In genomic region chr4:129741974-129742231, GRCm38 (mm10) we compare ENCODE assay signal across 8 mouse cellular contexts. TPM values are rescaled to one million over a fixed set of nuclear protein-coding genes. Genes with fewer than 3 reads are reported as not detected.
DNase-seq lines count a peak whose midpoint lies in the region; ATAC-seq lines count a peak whose summit lies in the region.

No protein-coding gene starts in this region.

- ATAC-seq in neural tube, embryonic 11.5 days (ENCODE audit: insufficient read depth, low FRiP score, low TSS enrichment): no peak; the same call in 1 of the 2 replicates
- ATAC-seq in forebrain, embryonic 13.5 days: no peak; the same call in 1 of the 2 replicates
- peak; percentile 31 for ATAC-seq in limb, embryonic 15.5 days (ENCODE audit: insufficient number of reproducible peaks, low FRiP score, low TSS enrichment, low read depth)
- ATAC-seq in stomach, embryonic 14.5 days (ENCODE audit: insufficient number of reproducible peaks, insufficient read depth, low FRiP score, low read depth): no peak
- no peak for ATAC-seq in inflammation-experienced regulatory T-cells, adult 6 months

- H3K4me1 ChIP-seq in neural tube, embryonic 11.5 days (ENCODE audit: control insufficient read depth, insufficient read depth, low read length): peaks cover 11% of the 10 kb centered on the region
- H3K4me1 ChIP-seq in forebrain, embryonic 13.5 days: peaks cover 39% of the 10 kb centered on the region
- peaks cover 28% of the 10 kb centered on the region for H3K4me1 ChIP-seq in limb, embryonic 15.5 days
- H3K4me1 ChIP-seq in stomach, embryonic 14.5 days (ENCODE audit: control insufficient read depth, insufficient read depth, low read length): peaks cover 18% of the 10 kb centered on the region

- no peak for DNase-seq in neural tube, embryonic 11.5 days (ENCODE audit: low spot score)
- no peak for DNase-seq in neural tube, embryonic 10.5 days (ENCODE audit: extremely low spot score, low spot score)
- no peak for DNase-seq in urinary bladder, postnatal 25 days (ENCODE audit: low spot score)
- DNase-seq in thymus, postnatal 25 days: no peak

- no peaks in the 10 kb centered on the region for H3K9me3 ChIP-seq in neural tube, embryonic 11.5 days (ENCODE audit: control insufficient read depth, low read length)
- H3K9me3 ChIP-seq in forebrain, embryonic 13.5 days (replicated peaks): no peaks in the 10 kb centered on the region
- no peaks in the 10 kb centered on the region for H3K9me3 ChIP-seq in limb, embryonic 15.5 days
- H3K9me3 ChIP-seq in stomach, embryonic 14.5 days (ENCODE audit: control insufficient read depth, low read depth, low read length): no peaks in the 10 kb centered on the region

- H3K36me3 ChIP-seq in neural tube, embryonic 11.5 days (ENCODE audit: control insufficient read depth, insufficient read depth, low read length): no peaks in the 10 kb centered on the region
- no peaks in the 10 kb centered on the region for H3K36me3 ChIP-seq in forebrain, embryonic 13.5 days (ENCODE audit: poor library complexity, severe bottlenecking)
- no peaks in the 10 kb centered on the region for H3K36me3 ChIP-seq in limb, embryonic 15.5 days
- H3K36me3 ChIP-seq in stomach, embryonic 14.5 days (ENCODE audit: control insufficient read depth, insufficient read depth, low read length): no peaks in the 10 kb centered on the region

- H3K9ac ChIP-seq in neural tube, embryonic 11.5 days (ENCODE audit: low read length): peak overlapping the region; percentile 99
- H3K9ac ChIP-seq in forebrain, embryonic 13.5 days: peak overlapping the region; percentile 100
- peak overlapping the region; percentile 85 for H3K9ac ChIP-seq in limb, embryonic 15.5 days
- H3K9ac ChIP-seq in stomach, embryonic 14.5 days (replicated peaks; ENCODE audit: low read depth, low read length): peak overlapping the region; percentile 99

- peak overlapping the region; percentile 54 for H3K4me2 ChIP-seq in neural tube, embryonic 11.5 days (ENCODE audit: low read depth)
- peak overlapping the region; percentile 83 for H3K4me2 ChIP-seq in forebrain, embryonic 13.5 days
- H3K4me2 ChIP-seq in limb, embryonic 15.5 days: peak overlapping the region; percentile 56
- peak overlapping the region; percentile 68; the same call in 1 of the 2 replicates for H3K4me2 ChIP-seq in stomach, embryonic 14.5 days (replicated peaks; ENCODE audit: low read depth, low read length)

- no peaks in the 10 kb centered on the region for H3K27me3 ChIP-seq in neural tube, embryonic 11.5 days (ENCODE audit: control insufficient read depth, insufficient read depth, low read length)
- H3K27me3 ChIP-seq in forebrain, embryonic 13.5 days: no peaks in the 10 kb centered on the region
- H3K27me3 ChIP-seq in limb, embryonic 15.5 days: no peaks in the 10 kb centered on the region
- H3K27me3 ChIP-seq in stomach, embryonic 14.5 days (ENCODE audit: control insufficient read depth, insufficient read depth, low read length): no peaks in the 10 kb centered on the region

- peak overlapping the region; percentile 100 for H3K4me3 ChIP-seq in neural tube, embryonic 11.5 days (ENCODE audit: low read depth, low read length)
- peak overlapping the region; percentile 100 for H3K4me3 ChIP-seq in forebrain, embryonic 13.5 days
- peak overlapping the region; percentile 72 for H3K4me3 ChIP-seq in limb, embryonic 15.5 days
- peak overlapping the region; percentile 100 for H3K4me3 ChIP-seq in stomach, embryonic 14.5 days (ENCODE audit: low read depth, low read length)

- H3K27ac ChIP-seq in neural tube, embryonic 11.5 days (ENCODE audit: low read depth, low read length): peak overlapping the region; percentile 96
- peak overlapping the region; percentile 97 for H3K27ac ChIP-seq in forebrain, embryonic 13.5 days
- peak overlapping the region; percentile 99 for H3K27ac ChIP-seq in limb, embryonic 15.5 days
- H3K27ac ChIP-seq in stomach, embryonic 14.5 days (ENCODE audit: low read length): peak overlapping the region; percentile 98

- under 1% methylated on average over 30 of the region's 34 CpGs for WGBS in neural tube, embryonic 11.5 days
- 0% methylated on average over 20 of the region's 34 CpGs for WGBS in forebrain, embryonic 13.5 days
- 0% methylated on average over 27 of the region's 34 CpGs for WGBS in limb, embryonic 15.5 days
- 0% methylated on average over 34 of the region's 34 CpGs for WGBS in stomach, embryonic 14.5 days

RNA-seq across cellular contexts. Expression of gene Khdrbs1, which starts 0.2 kb away (rescaled TPM):
- 183 and 195 TPM in 2 replicates for polyA plus RNA-seq in neural tube, embryonic 11.5 days (2014; fragmentation: Nextera tagmentation; extraction: Ambion mirVana)
- polyA plus RNA-seq in forebrain, embryonic 13.5 days (2015; fragmentation: Nextera tagmentation; extraction: Ambion mirVana): 190 TPM in 2 replicates
- polyA plus RNA-seq in limb, embryonic 15.5 days (2015; fragmentation: Nextera tagmentation; extraction: Ambion mirVana): 79.2 and 95.9 TPM in 2 replicates
- polyA plus RNA-seq in stomach, embryonic 14.5 days (2014; fragmentation: Nextera tagmentation; extraction: Ambion mirVana): 95.5 and 103 TPM in 2 replicates
- 10 to 100 TPM; 35.0 to 40.3 (median 39.9) TPM for polyA plus RNA-seq in inflammation-experienced regulatory T-cells, adult 6 months (2017; shearing (Covaris generic))

RNA-seq across cellular contexts. Expression of gene Tmem39b, which starts 45.3 kb away (rescaled TPM):
- 32.4 and 34.1 TPM in 2 replicates for polyA plus RNA-seq in neural tube, embryonic 11.5 days (2014; fragmentation: Nextera tagmentation; extraction: Ambion mirVana)
- 15.5 and 21.1 TPM in 2 replicates for polyA plus RNA-seq in forebrain, embryonic 13.5 days (2015; fragmentation: Nextera tagmentation; extraction: Ambion mirVana)
- polyA plus RNA-seq in limb, embryonic 15.5 days (2015; fragmentation: Nextera tagmentation; extraction: Ambion mirVana): 12.9 and 15.9 TPM in 2 replicates
- 27.6 and 27.7 TPM in 2 replicates for polyA plus RNA-seq in stomach, embryonic 14.5 days (2014; fragmentation: Nextera tagmentation; extraction: Ambion mirVana)
- 10 to 100 TPM in 2 of 3 experiments, 1 to 10 TPM in 1; 8.3 to 16.1 (median 12.8) TPM for polyA plus RNA-seq in inflammation-experienced regulatory T-cells, adult 6 months (2017; shearing (Covaris generic))
